Mouse (Mus musculus) spleen, postnatal 4 days (tissue): ENCODE measurements at regions not wholly inside any gene's neighbourhood (a gene's known extent, or its start where the extent isn't known, plus 50 kb on each side); places are given as distances from the start of the nearest gene placed in this dataset.

Source experiments
- DNase-seq, 2 experiments: peaks; one replicate each; pipeline ENCODE4 v3.0.0; 2022; ENCODE audit warnings: low spot score in 2 of 2

DNA sequence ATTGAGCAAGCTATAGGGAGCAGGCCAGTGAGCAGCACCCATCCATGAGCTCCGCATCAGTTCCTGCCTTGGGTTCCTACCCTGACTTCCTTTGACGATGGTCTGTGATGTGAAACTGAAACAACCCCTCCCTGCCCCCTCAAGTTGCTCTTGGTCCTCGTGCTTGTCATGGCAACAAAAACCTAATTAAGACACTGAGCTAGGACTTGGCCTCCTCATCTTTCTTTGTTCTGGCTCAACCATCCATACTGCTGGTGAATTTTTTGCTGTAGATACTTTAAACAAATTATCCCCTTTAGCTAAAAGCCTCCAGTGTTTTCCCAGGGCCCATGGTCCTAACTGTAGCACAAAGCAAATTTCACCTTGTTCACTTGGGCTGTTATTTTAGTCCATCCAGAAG, 129.9 kb upstream of the Peli2 start:
- DNase-seq = no peak

- no peak for DNase-seq
Measured at GRCm38 (mm10) chr14:47991546-47991945, 129.1 kb upstream of the Peli2 start.

DNA sequence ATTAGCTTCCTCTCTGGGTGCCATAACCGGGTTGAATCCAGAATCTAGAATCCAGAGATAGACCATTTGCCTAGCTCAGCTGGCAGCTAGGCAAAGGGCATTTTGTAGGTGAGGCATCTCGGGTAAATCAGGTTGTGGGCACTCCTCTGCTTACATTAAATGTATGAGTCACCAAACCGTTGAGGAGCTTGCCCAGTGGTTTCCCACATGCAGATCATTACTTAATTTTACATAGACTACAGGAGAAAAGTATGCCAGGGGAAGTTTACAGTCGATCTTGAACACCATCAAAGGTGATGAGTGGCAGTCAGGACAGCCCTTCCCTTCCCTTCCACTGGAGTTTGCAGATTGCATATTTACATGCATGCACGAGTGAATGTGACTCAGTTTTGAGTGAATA, 128.5 kb upstream of the Peli2 start:
- DNase-seq = no peak

DNA sequence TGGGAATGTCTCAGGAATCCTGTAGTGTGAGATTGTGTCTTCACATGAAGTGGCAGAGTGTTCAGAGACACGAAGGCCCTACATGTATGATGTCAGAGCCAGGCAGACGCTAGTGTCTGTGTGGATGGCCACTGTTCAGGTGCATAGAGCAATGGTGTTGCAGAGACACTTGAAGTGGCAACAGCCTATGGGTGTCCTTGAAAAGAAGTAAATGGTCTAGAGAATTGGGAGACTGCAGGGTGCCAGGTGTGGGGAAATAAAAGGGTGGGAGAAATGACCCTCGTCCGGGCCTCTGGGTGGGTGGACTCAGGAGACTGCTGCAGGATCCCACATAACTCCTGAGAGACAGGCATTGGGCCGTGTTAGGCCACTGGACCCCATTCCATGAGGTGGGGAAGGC, 127.8 kb upstream of the Peli2 start:
- DNase-seq = no peak

GRCm38 (mm10) chr14:47998936-47999335, 121.7 kb upstream of the Peli2 start:
- no peak for DNase-seq

GRCm38 (mm10) chr14:48005092-48005928, 115.3 kb upstream of the Peli2 start:
- no peak for DNase-seq

DNA sequence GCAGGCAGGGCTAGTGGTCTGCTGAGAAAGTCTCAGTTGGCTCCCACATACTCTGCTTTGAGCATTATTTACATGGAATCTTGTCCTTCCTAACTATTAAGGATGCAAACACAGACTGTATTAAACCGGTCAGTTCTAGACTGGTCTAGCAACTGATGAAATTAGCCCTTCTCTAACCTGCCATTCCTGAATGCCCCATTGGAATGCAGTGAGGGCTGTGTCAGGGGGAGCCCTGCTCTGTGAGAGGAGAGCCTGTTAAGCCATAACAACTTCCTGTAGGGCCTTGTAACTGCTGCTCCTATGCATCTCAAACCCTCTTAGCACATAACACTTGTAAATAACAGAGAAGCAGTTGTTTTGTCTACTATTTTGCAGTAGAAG, 114.7 kb upstream of the Peli2 start:
- DNase-seq = no peak

GRCm38 (mm10) chr14:48012361-48013215, 108.0 kb upstream of the Peli2 start:
- no peak for DNase-seq

- no peak for DNase-seq
Measured at GRCm38 (mm10) chr14:48013431-48013830, 107.2 kb upstream of the Peli2 start.

DNA sequence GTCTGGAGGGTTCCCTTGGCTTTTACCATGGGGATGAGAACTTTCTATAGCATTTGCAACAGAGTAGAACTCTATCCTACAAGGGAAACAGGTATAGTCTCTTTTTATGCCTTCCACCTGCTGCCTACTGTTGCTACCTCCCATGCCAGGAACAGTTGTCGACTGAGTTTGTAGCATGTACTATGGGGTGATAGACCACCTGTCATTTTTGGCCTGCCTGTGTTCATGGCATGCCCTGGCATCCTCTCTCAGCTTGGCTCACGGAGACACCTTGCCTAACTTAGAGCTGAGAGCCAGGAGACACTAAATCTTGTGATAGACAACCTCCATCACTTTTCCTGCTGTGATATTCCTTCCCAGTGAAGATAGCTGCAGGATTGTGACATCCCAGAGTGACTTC, 105.8 kb upstream of the Peli2 start:
- DNase-seq = no peak

GRCm38 (mm10) chr14:48017971-48018370, 102.7 kb upstream of the Peli2 start:
- no peak for DNase-seq

GRCm38 (mm10) chr14:48019331-48019730, 101.3 kb upstream of the Peli2 start:
- DNase-seq = no peak

DNA sequence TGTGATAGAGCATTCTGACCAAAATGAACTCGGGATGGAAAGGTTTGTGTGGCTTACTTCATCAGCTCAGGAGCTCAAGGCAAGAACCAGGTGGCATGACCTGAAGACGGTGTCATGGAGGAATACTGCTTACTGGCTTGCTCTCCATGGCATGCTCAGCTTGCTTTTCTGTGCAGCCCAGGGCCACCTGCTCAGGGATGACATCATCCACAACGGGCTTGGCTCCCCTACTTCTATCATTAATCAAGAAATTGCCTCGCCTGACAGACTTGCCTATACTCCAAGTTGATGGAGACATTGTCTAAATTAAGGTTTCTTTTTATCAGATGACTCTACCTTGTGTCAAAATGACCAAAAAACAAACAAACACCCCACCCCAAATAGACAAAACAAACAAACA, 98.4 kb upstream of the Peli2 start:
- DNase-seq = no peak

DNA sequence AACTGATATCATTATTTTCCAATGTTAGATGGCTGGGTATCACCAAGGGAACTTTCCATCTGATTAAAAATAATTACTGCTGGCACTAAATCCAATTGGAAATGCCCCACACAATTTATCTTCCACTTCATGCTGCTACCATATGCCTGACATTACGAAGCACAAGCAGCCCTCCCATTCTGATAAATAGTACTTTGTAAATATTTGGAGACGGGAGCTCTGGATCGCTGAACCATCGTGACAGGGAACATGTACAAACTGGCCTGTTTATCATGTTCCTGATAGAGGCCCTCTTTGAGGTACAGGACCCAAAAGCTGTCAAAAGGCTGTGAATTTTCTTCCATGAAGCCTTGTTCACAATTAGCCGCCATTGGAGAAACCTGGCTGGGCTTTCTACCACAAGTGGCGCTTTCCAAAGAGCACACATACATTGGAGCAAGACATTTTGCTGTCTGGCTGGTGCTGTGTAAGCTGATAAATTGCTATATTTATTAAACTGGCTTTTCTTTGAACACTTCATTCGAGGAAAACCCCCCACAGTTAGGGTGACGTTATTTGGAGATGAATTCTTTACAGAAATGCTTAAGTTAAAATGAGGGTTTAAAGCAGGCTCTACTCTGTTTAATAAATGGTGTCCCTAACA, 96.5 kb upstream of the Peli2 start:
- DNase-seq = no peak

DNA sequence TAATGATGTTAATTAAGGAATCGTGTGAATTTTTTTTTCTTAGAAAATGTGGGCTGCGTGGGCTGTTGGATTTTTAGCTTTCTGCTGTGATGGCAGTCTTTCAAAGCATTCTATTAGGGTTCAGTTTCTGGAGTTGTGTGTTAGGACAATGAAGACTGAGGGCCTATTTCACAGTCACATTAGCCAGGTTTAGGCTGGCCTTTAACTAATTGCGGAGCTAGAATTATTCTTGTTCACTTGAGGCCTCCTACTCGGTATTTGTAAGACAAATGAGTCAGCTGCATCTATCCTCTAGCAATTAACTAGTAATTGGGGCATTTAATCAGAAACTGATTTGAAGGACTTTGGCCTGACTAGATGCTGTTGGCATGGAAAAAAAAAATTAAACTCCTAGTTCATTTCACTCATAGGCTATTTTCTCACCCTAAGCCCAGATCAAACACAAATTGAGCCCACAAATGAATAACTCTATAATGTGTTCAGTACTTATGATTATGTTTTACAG, 81.3 kb upstream of the Peli2 start:
- DNase-seq = no peak

DNA sequence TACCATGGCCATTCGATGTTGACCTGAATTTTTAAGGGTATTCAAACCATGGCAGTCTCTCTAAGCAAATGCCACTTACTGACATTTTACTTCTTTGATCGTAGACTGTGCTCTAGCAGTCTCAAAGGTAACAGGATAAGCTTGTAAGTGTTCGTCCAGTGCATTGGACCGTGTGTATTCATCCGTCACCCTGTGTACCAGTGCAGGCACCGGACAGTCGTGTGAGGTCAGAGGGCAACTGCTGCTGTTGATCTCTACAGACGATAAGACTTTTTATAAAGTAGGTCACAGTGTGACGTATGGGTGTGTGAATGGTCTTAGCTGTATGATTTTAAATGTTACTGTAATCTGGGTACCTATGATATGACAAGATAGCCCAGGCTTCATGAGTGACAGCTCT, 74.5 kb upstream of the Peli2 start:
- no peak for DNase-seq

- no peak for DNase-seq
Measured at GRCm38 (mm10) chr14:48046831-48047230, 73.8 kb upstream of the Peli2 start.

GRCm38 (mm10) chr14:48049698-48050459, 70.7 kb upstream of the Peli2 start:
- DNase-seq = no peak

DNA sequence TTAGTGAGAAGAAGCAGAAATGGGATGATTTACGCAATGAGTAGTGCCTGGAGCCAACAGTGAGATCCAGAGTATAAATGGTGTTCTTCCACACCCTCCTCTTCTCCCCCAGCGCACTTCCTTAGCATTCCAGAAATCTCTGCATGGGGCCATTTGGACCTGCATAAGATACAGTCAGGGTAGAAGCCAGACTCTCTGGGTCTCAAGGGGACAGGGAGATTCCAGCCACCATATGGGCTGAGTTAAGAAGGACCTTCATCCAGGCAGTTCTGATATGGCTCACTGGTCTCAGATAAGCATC, 70.2 kb upstream of the Peli2 start:
- no peak for DNase-seq

DNA sequence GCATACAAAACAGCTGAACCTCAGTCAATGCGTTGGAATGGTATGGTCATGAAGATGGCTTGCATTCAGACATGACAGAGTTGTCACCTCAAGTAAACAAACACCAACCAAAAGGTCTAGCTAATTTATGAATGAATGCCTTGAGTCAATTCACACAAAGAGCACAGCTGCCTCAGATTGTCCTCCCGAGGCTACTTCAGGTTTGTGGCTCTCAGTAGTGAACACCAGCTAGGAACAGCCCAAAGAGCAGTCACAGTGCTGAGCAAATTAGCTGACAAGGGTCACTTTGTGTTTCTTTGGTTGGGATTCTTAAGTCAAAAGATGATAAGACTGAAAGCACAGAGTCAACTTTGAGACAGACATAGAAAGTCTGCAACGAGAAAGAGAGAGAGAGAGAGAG, 68.7 kb upstream of the Peli2 start:
- no peak for DNase-seq

DNA sequence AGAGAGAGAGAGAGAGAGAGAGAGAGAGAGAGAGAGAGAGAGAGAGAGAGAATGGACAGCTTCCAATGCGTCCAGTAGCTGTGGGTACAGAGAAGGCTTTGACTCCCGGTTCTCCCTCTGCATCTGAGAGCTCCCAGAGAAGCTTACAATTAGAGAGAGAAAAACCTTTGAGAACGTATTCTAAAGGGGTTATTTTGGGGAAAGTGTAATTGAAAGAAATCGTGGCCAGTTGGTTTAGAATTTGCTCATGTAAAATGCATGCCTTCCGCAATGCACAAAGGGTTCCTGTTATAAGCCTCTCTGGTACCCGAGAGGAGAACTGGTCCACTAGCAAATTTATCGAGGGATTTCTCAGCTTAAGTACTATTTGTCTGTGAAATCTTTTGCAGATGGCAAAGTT, 68.2 kb upstream of the Peli2 start:
- DNase-seq = no peak

DNA sequence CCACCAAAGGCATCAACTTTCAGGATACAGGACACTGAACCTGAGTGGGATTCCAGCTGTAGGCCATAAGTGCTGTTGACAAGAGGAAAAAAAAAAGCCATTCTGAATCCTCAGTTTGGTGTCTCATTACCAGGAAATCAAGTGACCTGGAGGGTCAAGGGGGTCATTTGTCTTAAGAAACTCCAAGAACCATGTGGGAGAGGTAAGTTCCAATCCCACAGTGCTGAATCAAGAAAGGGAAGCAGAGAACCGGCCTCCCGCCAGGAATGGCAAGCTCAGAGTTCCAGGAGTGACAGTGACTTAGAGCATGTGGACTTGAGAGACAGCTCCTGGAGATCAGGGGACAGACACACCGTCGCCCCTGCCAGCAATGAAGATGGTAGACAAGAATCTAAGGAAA, 67.5 kb upstream of the Peli2 start:
- no peak for DNase-seq
